Mouse (Mus musculus): Measurements from ENCODE around the gene Tbrg1. TPM values are rescaled to one million over a fixed set of nuclear protein-coding genes. Genes with fewer than 3 reads are reported as not detected.

Gene Tbrg1
- total and polyA plus RNA-seq, 3 experiments, result 127 to 159 TPM; not detected in 1

DNA sequence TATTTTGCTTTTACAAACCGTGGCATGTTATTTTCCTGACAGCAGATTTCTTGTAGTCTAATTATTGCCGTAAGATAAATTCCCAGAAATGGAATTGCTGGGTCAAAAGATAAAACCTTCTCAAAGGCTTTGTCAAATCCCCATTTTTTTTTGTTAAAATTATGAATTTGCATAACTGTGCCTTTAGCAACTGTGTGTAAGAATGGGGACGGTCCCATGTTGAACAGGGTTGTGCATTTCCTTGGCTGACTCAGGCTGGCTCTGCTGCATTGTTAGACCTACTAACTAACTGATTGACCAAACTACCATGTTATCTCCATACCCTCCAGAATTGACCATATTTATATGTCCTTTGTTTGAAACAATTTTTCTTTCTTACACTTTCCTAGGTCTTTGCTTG is 22.8 kb downstream of the Tbrg1 start:
- Histone ChIP-seq H3K27ac (ENCODE audit: control insufficient read depth, low read depth, low read length) (no peak overlapping the region), H3K9me3 (replicated peaks; ENCODE audit: insufficient read depth, low read length) (no peaks in the 10 kb centered on the region), H3K79me2 (ENCODE audit: control insufficient read depth, insufficient read depth, low read length, poor library complexity) (no peaks in the 10 kb centered on the region), H3K9ac (ENCODE audit: control insufficient read depth, low read depth, low read length, poor library complexity, severe bottlenecking) (no peak overlapping the region), H3K27me3 (ENCODE audit: control insufficient read depth in 1 of 2, insufficient read depth in 2 of 2, low read length in 2 of 2) (no peaks in the 10 kb centered on the region), H3K4me3 (ENCODE audit: control insufficient read depth in 1 of 2, insufficient read depth in 1 of 2, low read depth in 2 of 2, low read length in 2 of 2) (no peak overlapping the region), H3K4me1 (ENCODE audit: control insufficient read depth in 1 of 2, insufficient read depth in 2 of 2, low read length in 2 of 2) (no peaks in the 10 kb centered on the region; a peak in 1 of 4 replicates), H3K36me3 (ENCODE audit: control insufficient read depth in 1 of 2, insufficient read depth in 2 of 2, low read length in 2 of 2) (peaks cover 0 to 4% of the 10 kb centered on the region in 2 experiments; a peak in 2 of 4 replicates)
- TF ChIP-seq POLR2A (IDR thresholded peaks at IDR 0.05; ENCODE audit: control insufficient read depth in 1 of 2, insufficient read depth in 1 of 2, low read depth in 1 of 2, low read length in 2 of 2, poor library complexity in 1 of 2), result no peak
- TF ChIP-seq KAT2A (conservative IDR thresholded peaks at IDR 0.05; ENCODE audit: low read depth, low read length), result no peak
- no peak for TF ChIP-seq MXI1 (IDR thresholded peaks at IDR 0.05; ENCODE audit: low read depth, low read length)
- TF ChIP-seq ELF1 (IDR thresholded peaks at IDR 0.05; ENCODE audit: low read depth, low read length), result no peak
- TF ChIP-seq RAD21 (IDR thresholded peaks at IDR 0.05; ENCODE audit: low read depth, low read length), result no peak
- no peak for DNase-seq (ENCODE audit: low read depth, low spot score)

DNA sequence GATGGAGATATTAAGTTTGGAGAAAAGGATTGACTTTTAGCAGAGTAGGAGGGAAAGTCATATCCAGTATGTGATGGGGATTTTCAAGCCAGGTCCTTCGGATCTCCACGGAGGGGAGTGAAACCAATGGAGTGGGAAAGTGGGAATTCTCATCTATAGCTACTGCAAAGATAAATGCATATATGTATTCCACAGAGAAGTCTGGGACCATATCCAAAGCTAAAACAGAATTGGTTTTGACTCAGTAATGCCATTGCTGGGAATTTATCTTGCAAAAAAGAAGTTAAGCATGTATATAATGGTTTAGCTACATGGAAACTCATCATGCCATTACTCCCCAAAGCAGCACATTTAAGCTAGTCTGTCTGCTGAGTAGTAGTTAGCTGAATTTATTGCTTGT is 24.8 kb downstream of the Tbrg1 start:
- Histone ChIP-seq H3K9me3 (replicated peaks; ENCODE audit: insufficient read depth, low read length) (no peaks in the 10 kb centered on the region), H3K9ac (ENCODE audit: control insufficient read depth, low read depth, low read length, poor library complexity, severe bottlenecking) (no peak overlapping the region), H3K36me3 (ENCODE audit: control insufficient read depth in 1 of 2, insufficient read depth in 2 of 2, low read length in 2 of 2) (peaks cover 0 to 4% of the 10 kb centered on the region in 2 experiments; a peak in 2 of 4 replicates), H3K79me2 (ENCODE audit: control insufficient read depth, insufficient read depth, low read length, poor library complexity) (no peaks in the 10 kb centered on the region), H3K27ac (ENCODE audit: control insufficient read depth, low read depth, low read length) (no peak overlapping the region), H3K4me3 (ENCODE audit: control insufficient read depth in 1 of 2, insufficient read depth in 1 of 2, low read depth in 2 of 2, low read length in 2 of 2) (no peak overlapping the region), H3K27me3 (ENCODE audit: control insufficient read depth in 1 of 2, insufficient read depth in 2 of 2, low read length in 2 of 2) (no peaks in the 10 kb centered on the region), H3K4me1 (ENCODE audit: control insufficient read depth in 1 of 2, insufficient read depth in 2 of 2, low read length in 2 of 2) (no peaks in the 10 kb centered on the region; a peak in 1 of 4 replicates)
- no peak for DNase-seq (ENCODE audit: low read depth, low spot score)
- TF ChIP-seq ZC3H11A (IDR thresholded peaks at IDR 0.05; ENCODE audit: low read depth, low read length), result no peak
- no peak for TF ChIP-seq MAX (IDR thresholded peaks at IDR 0.05; ENCODE audit: low read length)

DNA sequence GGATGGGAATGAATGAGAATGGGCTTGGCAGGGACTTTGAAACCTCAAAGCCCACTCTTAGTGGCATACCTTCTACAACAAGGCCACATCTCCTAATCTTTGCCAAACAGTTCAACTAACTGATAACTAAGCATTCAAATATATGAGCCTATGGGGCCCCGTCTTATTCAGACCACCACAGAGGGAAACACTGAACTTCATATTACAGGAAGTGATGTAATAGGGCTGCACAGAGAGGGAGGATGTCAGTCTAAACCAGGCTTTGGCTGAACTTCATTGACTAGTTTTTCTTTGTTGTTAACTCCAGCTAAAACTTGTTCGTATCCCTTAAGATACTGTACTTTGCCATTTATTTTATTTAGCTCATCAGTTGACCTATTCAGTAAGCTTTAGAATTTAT is 27.2 kb downstream of the Tbrg1 start:
- Histone ChIP-seq H3K9me3 (replicated peaks; ENCODE audit: insufficient read depth, low read length) (no peaks in the 10 kb centered on the region), H3K4me1 (ENCODE audit: control insufficient read depth in 1 of 2, insufficient read depth in 2 of 2, low read length in 2 of 2) (no peaks in the 10 kb centered on the region; a peak in 1 of 4 replicates), H3K4me3 (ENCODE audit: control insufficient read depth in 1 of 2, insufficient read depth in 1 of 2, low read depth in 2 of 2, low read length in 2 of 2) (no peak overlapping the region), H3K36me3 (ENCODE audit: control insufficient read depth in 1 of 2, insufficient read depth in 2 of 2, low read length in 2 of 2) (peaks cover 0 to 4% of the 10 kb centered on the region in 2 experiments; a peak in 2 of 4 replicates), H3K9ac (ENCODE audit: control insufficient read depth, low read depth, low read length, poor library complexity, severe bottlenecking) (no peak overlapping the region), H3K27me3 (ENCODE audit: control insufficient read depth in 1 of 2, insufficient read depth in 2 of 2, low read length in 2 of 2) (no peaks in the 10 kb centered on the region), H3K27ac (ENCODE audit: control insufficient read depth, low read depth, low read length) (no peak overlapping the region), H3K79me2 (ENCODE audit: control insufficient read depth, insufficient read depth, low read length, poor library complexity) (no peaks in the 10 kb centered on the region)
- no peak for DNase-seq (ENCODE audit: low read depth, low spot score)
- TF ChIP-seq CTCF (IDR thresholded peaks at IDR 0.05 in 2 of 3, conservative IDR thresholded peaks at IDR 0.05 in 1 of 3; ENCODE audit: control insufficient read depth in 1 of 3, insufficient read depth in 1 of 3, low read depth in 2 of 3, low read length in 3 of 3, poor library complexity in 1 of 3, severe bottlenecking in 1 of 3), result no peak
- no peak for TF ChIP-seq EP300 (IDR thresholded peaks at IDR 0.05; ENCODE audit: low read depth in 1 of 2, low read length in 2 of 2)
- TF ChIP-seq RCOR1 (IDR thresholded peaks at IDR 0.05; ENCODE audit: low read depth, low read length), result no peak
- no peak for TF ChIP-seq POLR2A (IDR thresholded peaks at IDR 0.05; ENCODE audit: control insufficient read depth in 1 of 2, insufficient read depth in 1 of 2, low read depth in 1 of 2, low read length in 2 of 2, poor library complexity in 1 of 2)
- no peak for TF ChIP-seq MYC (IDR thresholded peaks at IDR 0.05; ENCODE audit: low read depth, low read length)
- TF ChIP-seq UBTF (IDR thresholded peaks at IDR 0.05; ENCODE audit: borderline replicate concordance, insufficient read depth, low read depth, low read length), result no peak
- no peak for TF ChIP-seq MAZ (IDR thresholded peaks at IDR 0.05; ENCODE audit: low read depth, low read length)
- TF ChIP-seq NELFE (IDR thresholded peaks at IDR 0.05; ENCODE audit: low read depth, low read length), result no peak
- TF ChIP-seq CHD1 (IDR thresholded peaks at IDR 0.05; ENCODE audit: low read depth, low read length), result no peak
